Mouse (Mus musculus) stomach, embryonic 16.5 days (tissue): ENCODE results near the gene Lrriq3. TPM values are rescaled to one million over a fixed set of nuclear protein-coding genes. Genes with fewer than 3 reads are reported as not detected.

ENCODE experiments used
- ATAC-seq: fragments of 200-750 bp; cut with Nextera tagmentation; 2 replicates; pipeline ENCODE4 v1.8.0; 2017; ENCODE audit warnings: moderate number of reproducible peaks, moderate TSS enrichment; ENCODE audit not compliant: insufficient read depth, low FRiP score
- H3K27ac ChIP-seq: fragments of 300-500 bp; sonication (generic); 2 replicates; pipeline ENCODE4 v1.5.1; 2014; ENCODE audit warnings: low read length
- H3K27me3 ChIP-seq: fragments of 300-500 bp; sonication (generic); 2 replicates; pipeline ENCODE4 v1.6.1; 2014; ENCODE audit warnings: low read length, control low read depth, mixed read lengths; ENCODE audit not compliant: control insufficient read depth, insufficient read depth
- H3K36me3 ChIP-seq: fragments of 300-500 bp; sonication (generic); 2 replicates; pipeline ENCODE4 v1.6.1; 2014; ENCODE audit warnings: low read length; ENCODE audit not compliant: control insufficient read depth, insufficient read depth
- H3K4me1 ChIP-seq: fragments of 300-500 bp; sonication (generic); 2 replicates; pipeline ENCODE4 v1.6.1; 2014; ENCODE audit warnings: low read length, control low read depth, mixed read lengths; ENCODE audit not compliant: control insufficient read depth, insufficient read depth
- H3K4me2 ChIP-seq: fragments of 300-500 bp; sonication (generic); 2 replicates; pipeline ENCODE4 v1.6.1; 2014; ENCODE audit warnings: low read depth, low read length, mixed read lengths
- H3K4me3 ChIP-seq: fragments of 300-500 bp; sonication (generic); replicated peaks from 2 replicates; pipeline ENCODE4 v1.5.1; 2014; ENCODE audit warnings: mild to moderate bottlenecking, low read length
- H3K9ac ChIP-seq: fragments of 300-500 bp; sonication (generic); 2 replicates; pipeline ENCODE4 v1.6.1; 2014; ENCODE audit warnings: low read length
- H3K9me3 ChIP-seq: fragments of 300-500 bp; sonication (generic); replicated peaks from 2 replicates; pipeline ENCODE4 v1.6.1; 2016; ENCODE audit warnings: low read length, control low read depth; ENCODE audit not compliant: control insufficient read depth
- WGBS: fragments of 180-500 bp; shearing (Covaris S2); extraction: QIAGEN DNeasy Blood & Tissue Kit; methylation state at CpG from one replicate; pipeline ENCODE4 v1.1.7; 2014; 5-methylcytosine and 5-hydroxymethylcytosine counted together
- polyA plus RNA-seq: library from polyadenylated mRNA; unstranded; fragments of >200 nt; fragmentation: Nextera tagmentation; extraction: Ambion mirVana; gene quantifications from 2 replicates; pipeline ENCODE4 v1.2.1, GENCODE M21; 2015

Lrriq3 gene
- polyA plus RNA-seq: 0.74 and 1.2 TPM in 2 replicates

- H3K4me1 ChIP-seq: peaks cover 6% of the 10 kb centered on the region
- no peaks in the 10 kb centered on the region for H3K36me3 ChIP-seq
- under 1% methylated on average over 47 of the region's 47 CpGs for WGBS
- peak; percentile 99 for ATAC-seq
- peak within 1 kb of the TSS; percentile 75 for H3K4me2 ChIP-seq
- H3K9me3 ChIP-seq: no peaks in the 10 kb centered on the region
- H3K9ac ChIP-seq: peak within 1 kb of the TSS; percentile 80
- peak within 1 kb of the TSS; percentile 79 for H3K4me3 ChIP-seq
- H3K27me3 ChIP-seq: no peaks in the 10 kb centered on the region
- peak within 1 kb of the TSS; percentile 84 for H3K27ac ChIP-seq
Observed at GRCm38 (mm10) chr3:155093116-155093956, at the start of gene Lrriq3, which contains the start of gene Fpgt. Gene Lrriq3, plus strand, starts transcription at chr3:155093434. Gene Fpgt, minus strand, starts transcription at chr3:155093403.

GRCm38 (mm10) chr3:155052021-155052420 is 41.2 kb upstream of the Lrriq3 start:
- no peak overlapping the region for H3K27ac ChIP-seq
- no peak overlapping the region for H3K4me2 ChIP-seq
- ATAC-seq: no peak
- no peak overlapping the region for H3K4me3 ChIP-seq
- H3K9me3 ChIP-seq: no peaks in the 10 kb centered on the region
- no peaks in the 10 kb centered on the region for H3K36me3 ChIP-seq
- no peaks in the 10 kb centered on the region for H3K4me1 ChIP-seq
- H3K27me3 ChIP-seq: no peaks in the 10 kb centered on the region
- no peak overlapping the region for H3K9ac ChIP-seq

DNA sequence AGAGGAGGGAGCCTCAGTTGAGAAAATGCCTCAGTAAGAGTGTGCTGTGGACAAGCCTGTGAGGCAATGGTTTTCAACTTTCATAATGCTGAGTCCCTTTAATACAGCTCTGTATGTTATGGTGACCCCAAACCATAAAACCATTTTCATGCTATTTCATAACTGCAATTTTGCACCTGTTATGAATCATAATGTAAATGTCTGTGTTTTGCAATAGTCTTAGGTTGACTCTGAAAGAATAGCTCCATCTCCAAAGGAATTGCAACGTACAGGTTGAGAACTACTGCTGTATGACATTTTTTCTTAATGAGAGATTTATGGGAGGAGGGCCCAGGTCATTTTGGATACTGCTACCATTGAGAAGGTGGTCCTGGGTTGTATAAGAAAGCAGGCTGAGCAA is 40.0 kb upstream of the Lrriq3 start:
- no peak overlapping the region for H3K27ac ChIP-seq
- no peak overlapping the region for H3K4me3 ChIP-seq
- H3K9me3 ChIP-seq: no peaks in the 10 kb centered on the region
- no peak overlapping the region for H3K4me2 ChIP-seq
- WGBS: 68% methylated on average over 1 of the region's 1 CpGs
- H3K9ac ChIP-seq: no peak overlapping the region
- no peaks in the 10 kb centered on the region for H3K36me3 ChIP-seq
- ATAC-seq: no peak
- H3K4me1 ChIP-seq: no peaks in the 10 kb centered on the region
- no peaks in the 10 kb centered on the region for H3K27me3 ChIP-seq

- WGBS: 57% methylated on average over 6 of the region's 6 CpGs
- H3K9ac ChIP-seq: no peak within 1 kb of the TSS
- H3K4me3 ChIP-seq: no peak within 1 kb of the TSS
- no peak within 1 kb of the TSS for H3K4me2 ChIP-seq
- ATAC-seq: no peak
- no peaks in the 10 kb centered on the region for H3K36me3 ChIP-seq
- no peaks in the 10 kb centered on the region for H3K4me1 ChIP-seq
- H3K27ac ChIP-seq: no peak within 1 kb of the TSS
- no peaks in the 10 kb centered on the region for H3K27me3 ChIP-seq
- H3K9me3 ChIP-seq: no peaks in the 10 kb centered on the region
Observed at GRCm38 (mm10) chr3:155055231-155055916, 37.9 kb upstream of the Lrriq3 start, which contains the start of gene Tnni3k. Gene Tnni3k, minus strand, starts transcription at chr3:155055407.

GRCm38 (mm10) chr3:155056606-155057005 is 36.6 kb upstream of the Lrriq3 start:
- no peak for ATAC-seq
- Histone ChIP-seq H3K27ac (no peak overlapping the region), H3K4me3 (no peak overlapping the region), H3K36me3 (no peaks in the 10 kb centered on the region), H3K9ac (no peak overlapping the region), H3K4me2 (no peak overlapping the region), H3K4me1 (no peaks in the 10 kb centered on the region), H3K27me3 (no peaks in the 10 kb centered on the region), H3K9me3 (no peaks in the 10 kb centered on the region)

GRCm38 (mm10) chr3:155057566-155057965 is 35.7 kb upstream of the Lrriq3 start:
- Histone ChIP-seq H3K27ac (no peak overlapping the region), H3K4me3 (no peak overlapping the region), H3K27me3 (no peaks in the 10 kb centered on the region), H3K36me3 (no peaks in the 10 kb centered on the region), H3K9ac (no peak overlapping the region), H3K9me3 (no peaks in the 10 kb centered on the region), H3K4me2 (no peak overlapping the region), H3K4me1 (no peaks in the 10 kb centered on the region)
- no peak for ATAC-seq

DNA sequence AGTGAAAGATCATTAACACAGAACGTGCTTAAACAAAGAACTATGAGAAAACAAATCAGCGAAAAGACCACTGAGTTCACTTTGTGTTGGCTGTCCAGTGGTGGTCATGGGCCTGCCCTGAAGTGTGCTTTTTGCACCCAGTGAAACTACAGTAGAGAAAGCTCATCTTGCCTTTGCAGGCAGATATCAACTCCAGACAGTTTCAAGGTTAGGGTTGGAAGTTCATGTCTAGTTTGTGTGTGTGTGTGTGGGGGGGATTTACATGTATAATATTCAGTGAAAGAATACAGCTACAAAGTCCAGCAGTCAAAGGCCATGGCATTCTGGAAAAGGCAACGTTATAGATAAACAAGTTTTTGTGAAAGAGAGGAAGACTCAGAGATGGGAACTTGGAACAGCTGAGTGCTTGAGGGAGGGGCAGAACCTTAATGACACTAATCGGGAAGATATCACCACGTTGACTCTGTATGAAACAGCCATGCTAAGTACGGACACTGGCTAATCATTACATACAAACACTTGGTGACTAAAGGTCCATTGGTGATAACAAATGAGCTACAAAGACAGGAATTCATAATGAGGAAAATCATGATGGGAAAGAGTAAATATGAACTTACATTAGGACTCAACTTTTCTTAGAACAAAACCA is 34.3 kb upstream of the Lrriq3 start:
- Histone ChIP-seq H3K9ac (no peak overlapping the region), H3K27ac (no peak overlapping the region), H3K4me1 (no peaks in the 10 kb centered on the region), H3K27me3 (no peaks in the 10 kb centered on the region), H3K4me2 (no peak overlapping the region), H3K9me3 (no peaks in the 10 kb centered on the region), H3K4me3 (no peak overlapping the region), H3K36me3 (no peaks in the 10 kb centered on the region)
- no peak for ATAC-seq
- 64% methylated on average over 6 of the region's 6 CpGs for WGBS

DNA sequence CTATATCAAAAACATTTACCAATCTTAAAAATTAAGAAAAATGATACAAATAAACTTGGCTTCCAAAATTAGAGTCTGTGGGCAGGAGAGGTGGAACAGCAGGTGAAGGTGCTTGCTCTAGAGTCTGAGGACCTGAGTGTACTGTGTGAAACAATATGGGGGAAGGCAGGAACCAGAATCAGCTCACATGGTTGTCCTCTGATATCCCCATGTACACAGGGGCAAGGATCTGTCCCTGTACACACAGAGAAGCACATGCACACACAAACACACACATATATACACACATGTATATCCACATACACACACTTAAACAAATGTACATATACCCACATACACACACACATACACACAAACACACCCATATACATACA is 33.8 kb upstream of the Lrriq3 start:
- Histone ChIP-seq H3K9me3 (no peaks in the 10 kb centered on the region), H3K27me3 (no peaks in the 10 kb centered on the region), H3K27ac (no peak overlapping the region), H3K36me3 (no peaks in the 10 kb centered on the region), H3K4me1 (no peaks in the 10 kb centered on the region), H3K4me3 (no peak overlapping the region), H3K9ac (no peak overlapping the region), H3K4me2 (no peak overlapping the region)
- ATAC-seq: no peak

GRCm38 (mm10) chr3:155077908-155078307 is 15.3 kb upstream of the Lrriq3 start:
- no peaks in the 10 kb centered on the region for H3K4me1 ChIP-seq
- H3K4me2 ChIP-seq: no peak overlapping the region
- no peaks in the 10 kb centered on the region for H3K27me3 ChIP-seq
- no peak overlapping the region for H3K9ac ChIP-seq
- H3K36me3 ChIP-seq: no peaks in the 10 kb centered on the region
- H3K27ac ChIP-seq: no peak overlapping the region
- 71% methylated on average over 4 of the region's 4 CpGs for WGBS
- no peak overlapping the region for H3K4me3 ChIP-seq
- no peaks in the 10 kb centered on the region for H3K9me3 ChIP-seq
- ATAC-seq: no peak
